Mouse (Mus musculus) neural tube, embryonic 14.5 days (tissue): ENCODE measurements at regions not wholly inside any gene's neighbourhood (a gene's known extent, or its start where the extent isn't known, plus 50 kb on each side); places are given as distances from the start of the nearest gene placed in this dataset.

Source experiments
- ATAC-seq: fragments of 200-750 bp; cut with Nextera tagmentation; 2 replicates; pipeline ENCODE4 v1.8.0; 2017; ENCODE audit warnings: low read depth, mild to moderate bottlenecking, moderate TSS enrichment, moderate library complexity
- H3K27ac ChIP-seq: fragments of 300-500 bp; sonication (generic); 2 replicates; pipeline ENCODE4 v1.5.1; 2014; ENCODE audit warnings: low read depth, mild to moderate bottlenecking, control low read depth, low read length, moderate library complexity, mixed read lengths
- H3K27me3 ChIP-seq: fragments of 300-500 bp; sonication (generic); 2 replicates; pipeline ENCODE4 v1.6.1; 2014; ENCODE audit warnings: low read length; ENCODE audit not compliant: control insufficient read depth, insufficient read depth
- H3K36me3 ChIP-seq: fragments of 300-500 bp; sonication (generic); 2 replicates; pipeline ENCODE4 v1.6.1; 2014; ENCODE audit warnings: low read length, mixed read lengths; ENCODE audit not compliant: control insufficient read depth, insufficient read depth
- H3K4me1 ChIP-seq: fragments of 300-500 bp; sonication (generic); 2 replicates; pipeline ENCODE4 v1.6.1; 2014; ENCODE audit warnings: low read length; ENCODE audit not compliant: control insufficient read depth, insufficient read depth
- H3K4me2 ChIP-seq: fragments of 300-500 bp; sonication (generic); 2 replicates; pipeline ENCODE4 v1.6.1; 2014; ENCODE audit warnings: mild to moderate bottlenecking, low read depth, low read length, control low read depth
- H3K4me3 ChIP-seq: fragments of 300-500 bp; sonication (generic); 2 replicates; pipeline ENCODE4 v1.5.1; 2014; ENCODE audit warnings: low read depth, low read length, control low read depth, mixed read lengths
- H3K9ac ChIP-seq: fragments of 300-500 bp; sonication (generic); replicated peaks from 2 replicates; pipeline ENCODE4 v1.6.1; 2014; ENCODE audit warnings: low read depth, mild to moderate bottlenecking, control low read depth, low read length, mixed read lengths
- H3K9me3 ChIP-seq: fragments of 300-500 bp; sonication (generic); 2 replicates; pipeline ENCODE4 v1.6.1; 2016; ENCODE audit warnings: low read length; ENCODE audit not compliant: control insufficient read depth
- WGBS: fragments of 180-500 bp; shearing (Covaris S2); extraction: QIAGEN DNeasy Blood & Tissue Kit; methylation state at CpG from one replicate; pipeline ENCODE4 v1.1.7; 2014; 5-methylcytosine and 5-hydroxymethylcytosine counted together

DNA sequence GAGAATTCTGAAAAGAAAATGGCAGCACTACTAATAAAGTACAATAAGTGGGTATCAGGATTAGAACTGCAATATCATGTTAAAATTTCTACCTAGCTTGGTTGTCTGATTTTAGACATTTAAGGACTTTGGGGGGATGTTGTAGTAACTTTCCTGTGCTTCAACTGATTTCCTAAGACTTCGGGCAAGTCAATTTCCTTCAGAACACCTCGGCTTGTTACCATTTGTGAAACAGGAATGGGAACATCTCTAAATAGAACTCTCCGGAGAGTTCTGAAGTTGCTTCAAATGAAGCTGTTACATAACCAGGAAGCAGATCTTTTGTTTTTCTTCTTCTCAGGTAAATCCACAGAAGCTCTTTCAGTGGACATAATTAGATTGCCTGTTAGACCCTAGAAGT, 237.0 kb upstream of the Cited2 start:
- Histone ChIP-seq H3K36me3 (no peaks in the 10 kb centered on the region), H3K9ac (no peak overlapping the region), H3K27ac (no peak overlapping the region), H3K4me1 (no peaks in the 10 kb centered on the region), H3K4me3 (no peak overlapping the region), H3K4me2 (no peak overlapping the region), H3K27me3 (no peaks in the 10 kb centered on the region), H3K9me3 (no peaks in the 10 kb centered on the region)
- ATAC-seq: no peak
- 88% methylated on average over 3 of the region's 3 CpGs for WGBS

DNA sequence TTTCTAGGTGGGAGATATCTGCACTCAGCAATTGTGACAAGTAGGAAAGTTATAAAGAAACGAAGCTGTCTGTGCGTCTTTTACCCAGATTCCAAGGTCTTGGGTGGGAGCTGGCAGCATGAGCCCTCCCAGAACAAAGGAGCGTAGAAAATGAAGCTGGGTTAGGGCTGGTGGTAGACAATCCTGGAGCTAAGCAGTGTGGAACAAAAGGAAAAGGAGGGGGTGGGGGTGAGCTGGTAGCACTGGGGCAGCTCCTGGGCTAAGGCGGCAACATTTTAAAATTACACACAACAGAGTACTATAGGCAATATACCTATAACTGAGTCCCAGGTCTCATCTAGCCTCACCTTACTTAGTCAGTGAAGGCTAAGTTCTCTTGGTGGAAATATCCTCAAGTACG, 235.6 kb upstream of the Cited2 start:
- Histone ChIP-seq H3K27me3 (no peaks in the 10 kb centered on the region), H3K27ac (no peak overlapping the region), H3K4me3 (no peak overlapping the region), H3K4me2 (no peak overlapping the region), H3K9ac (no peak overlapping the region), H3K36me3 (no peaks in the 10 kb centered on the region), H3K9me3 (no peaks in the 10 kb centered on the region), H3K4me1 (no peaks in the 10 kb centered on the region)
- ATAC-seq: no peak
- 76% methylated on average over 5 of the region's 5 CpGs for WGBS

DNA sequence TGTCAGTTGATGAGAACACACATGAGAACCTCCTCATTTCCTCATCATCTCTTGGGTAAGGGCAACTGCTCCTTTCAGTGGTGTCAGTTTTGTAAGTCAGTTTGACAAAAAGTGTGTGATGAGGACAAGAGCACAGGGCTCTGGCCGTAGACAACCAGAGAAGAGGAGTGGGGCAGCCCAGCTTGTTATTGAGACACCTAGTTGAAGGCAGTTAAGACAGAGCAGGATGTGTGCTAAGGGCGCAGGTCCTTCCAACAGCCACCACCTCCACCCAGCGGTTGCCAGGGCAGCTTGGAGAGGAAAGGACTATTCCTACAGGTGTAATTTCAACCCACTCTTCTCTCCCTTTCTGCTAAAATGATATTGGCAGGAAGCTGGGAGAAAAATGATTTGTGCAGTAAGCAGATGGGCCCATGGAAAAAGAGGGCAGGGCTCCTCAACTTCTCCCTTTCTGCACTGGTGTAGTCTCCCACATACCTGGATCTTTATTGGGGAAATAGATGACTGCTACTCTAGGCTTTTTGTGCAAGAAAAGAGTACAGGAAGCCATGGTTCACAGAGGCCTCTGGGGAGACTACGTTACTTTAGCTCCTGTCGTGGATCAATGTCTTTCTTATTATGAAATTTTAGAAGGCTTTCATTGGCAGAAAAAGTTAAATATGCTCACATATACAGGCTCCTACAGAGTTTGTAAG, 231.3 kb upstream of the Cited2 start:
- Histone ChIP-seq H3K9ac (no peak overlapping the region), H3K36me3 (no peaks in the 10 kb centered on the region), H3K27me3 (no peaks in the 10 kb centered on the region), H3K4me2 (no peak overlapping the region), H3K27ac (no peak overlapping the region), H3K4me3 (no peak overlapping the region), H3K4me1 (no peaks in the 10 kb centered on the region), H3K9me3 (no peaks in the 10 kb centered on the region)
- 90% methylated on average over 5 of the region's 5 CpGs for WGBS
- ATAC-seq: no peak

DNA sequence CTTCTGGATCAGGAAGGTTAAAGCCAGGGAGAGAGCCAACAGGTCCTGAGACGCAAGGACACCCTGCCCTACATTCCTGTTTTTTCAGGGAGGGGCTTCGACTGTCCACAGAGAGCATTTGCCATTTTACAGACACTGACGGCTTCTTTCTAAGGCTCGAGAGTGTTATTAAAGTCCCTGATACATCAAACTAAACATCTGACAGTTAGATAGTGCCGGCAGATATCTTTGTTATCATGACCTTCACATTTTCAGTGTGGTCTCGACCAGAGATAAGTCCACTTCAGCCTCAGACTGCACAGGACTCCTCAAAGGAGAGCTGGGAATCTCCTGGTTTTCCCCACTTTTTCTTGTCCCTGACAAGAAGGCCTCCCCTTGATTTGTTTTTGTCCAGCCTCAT, 229.9 kb upstream of the Cited2 start:
- no peaks in the 10 kb centered on the region for H3K9me3 ChIP-seq
- no peak overlapping the region for H3K4me2 ChIP-seq
- no peaks in the 10 kb centered on the region for H3K27me3 ChIP-seq
- H3K27ac ChIP-seq: no peak overlapping the region
- no peak overlapping the region for H3K4me3 ChIP-seq
- 78% methylated on average over 6 of the region's 6 CpGs for WGBS
- no peak overlapping the region for H3K9ac ChIP-seq
- no peaks in the 10 kb centered on the region for H3K4me1 ChIP-seq
- no peaks in the 10 kb centered on the region for H3K36me3 ChIP-seq
- ATAC-seq: no peak

DNA sequence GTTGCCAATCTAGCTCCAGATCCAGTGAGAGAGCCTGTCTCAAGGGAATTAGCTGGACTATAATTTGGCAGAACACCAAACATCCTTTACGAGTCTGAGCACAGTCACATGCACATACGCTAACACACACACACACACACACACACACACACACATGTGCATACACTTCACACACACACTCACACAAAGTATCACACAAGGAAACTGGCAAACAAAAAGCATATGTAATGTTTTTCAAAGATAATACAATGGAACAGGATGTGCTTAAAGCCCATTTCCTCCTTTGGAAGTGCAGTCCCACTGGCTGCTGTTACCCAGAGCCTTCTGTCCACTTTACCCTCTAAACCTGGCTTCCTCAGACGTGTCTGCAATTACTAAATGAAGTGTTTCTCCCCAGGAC, 226.2 kb upstream of the Cited2 start:
- Histone ChIP-seq H3K9ac (no peak overlapping the region), H3K9me3 (no peaks in the 10 kb centered on the region; the same call in 1 of the 2 replicates), H3K27ac (no peak overlapping the region), H3K4me1 (no peaks in the 10 kb centered on the region), H3K4me2 (no peak overlapping the region), H3K4me3 (no peak overlapping the region), H3K27me3 (no peaks in the 10 kb centered on the region), H3K36me3 (no peaks in the 10 kb centered on the region)
- WGBS: 63% methylated on average over 3 of the region's 3 CpGs
- no peak for ATAC-seq

DNA sequence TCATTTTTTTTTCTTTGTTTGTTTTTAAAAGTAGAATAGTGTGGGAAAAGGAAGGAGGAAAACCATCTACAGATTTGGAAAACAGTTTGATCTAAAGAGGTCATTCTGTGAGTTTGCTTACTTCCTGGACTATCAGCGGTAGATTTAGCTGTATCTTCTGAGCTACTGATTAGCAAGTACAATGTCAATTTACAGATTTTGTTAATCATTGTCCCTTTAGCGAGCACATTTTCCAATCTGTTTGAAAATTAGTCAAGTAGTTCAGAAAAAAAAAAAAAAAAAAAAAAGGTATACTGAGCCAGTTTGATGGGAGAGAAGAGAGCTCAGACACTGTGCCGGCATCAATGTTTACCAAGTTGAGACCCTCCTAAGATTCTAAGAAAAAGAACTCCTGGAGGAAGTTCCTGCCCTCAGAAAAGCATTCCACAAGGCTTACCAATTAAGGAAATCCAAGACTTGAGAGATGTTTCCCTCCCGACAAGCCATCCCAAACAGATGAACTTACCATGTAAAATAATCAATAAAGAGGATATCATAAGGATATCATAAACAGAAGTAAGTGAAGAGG, 212.3 kb upstream of the Cited2 start:
- Histone ChIP-seq H3K4me2 (no peak overlapping the region), H3K9ac (no peak overlapping the region)
- 87% methylated on average over 4 of the region's 4 CpGs for WGBS

DNA sequence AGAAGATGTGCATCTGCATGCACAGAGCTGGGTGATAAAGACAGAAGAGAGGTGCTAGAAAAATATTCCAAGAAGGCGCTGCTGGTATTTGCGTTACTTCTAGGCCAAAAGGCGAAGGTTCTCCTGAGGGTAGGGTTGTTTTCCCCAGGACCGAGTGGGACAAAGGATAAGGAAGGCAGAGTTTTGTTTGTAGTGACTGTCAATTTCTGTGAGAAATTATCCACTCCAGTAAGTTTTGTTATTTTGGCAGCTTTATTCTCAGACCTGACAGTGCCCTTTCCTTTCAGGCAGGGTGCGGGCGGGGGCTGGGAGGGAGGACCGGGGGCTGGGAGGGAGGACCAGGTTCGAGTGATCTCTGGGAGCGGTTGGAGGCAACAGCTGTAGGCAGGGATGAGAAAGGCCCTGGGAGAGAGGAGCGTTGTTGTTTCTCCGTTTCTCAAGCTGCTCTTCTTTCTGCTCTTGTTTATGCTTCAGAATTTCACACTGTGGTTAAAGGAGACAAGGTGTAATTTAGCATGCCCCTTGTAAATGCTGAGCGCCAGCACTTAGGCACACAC, 211.2 kb upstream of the Cited2 start:
- 39% methylated on average over 12 of the region's 12 CpGs for WGBS
- no peaks in the 10 kb centered on the region for H3K4me1 ChIP-seq
- no peaks in the 10 kb centered on the region for H3K9me3 ChIP-seq
- no peak overlapping the region for H3K9ac ChIP-seq
- H3K36me3 ChIP-seq: no peaks in the 10 kb centered on the region
- H3K27ac ChIP-seq: no peak overlapping the region
- no peak for ATAC-seq
- no peaks in the 10 kb centered on the region for H3K27me3 ChIP-seq
- no peak overlapping the region for H3K4me2 ChIP-seq
- no peak overlapping the region for H3K4me3 ChIP-seq

More for the DNA sequence above, 212.3 kb upstream of the Cited2 start:
- Histone ChIP-seq H3K27ac (no peak overlapping the region), H3K4me3 (no peak overlapping the region), H3K9me3 (no peaks in the 10 kb centered on the region), H3K36me3 (no peaks in the 10 kb centered on the region), H3K27me3 (no peaks in the 10 kb centered on the region), H3K4me1 (no peaks in the 10 kb centered on the region)
- no peak for ATAC-seq

DNA sequence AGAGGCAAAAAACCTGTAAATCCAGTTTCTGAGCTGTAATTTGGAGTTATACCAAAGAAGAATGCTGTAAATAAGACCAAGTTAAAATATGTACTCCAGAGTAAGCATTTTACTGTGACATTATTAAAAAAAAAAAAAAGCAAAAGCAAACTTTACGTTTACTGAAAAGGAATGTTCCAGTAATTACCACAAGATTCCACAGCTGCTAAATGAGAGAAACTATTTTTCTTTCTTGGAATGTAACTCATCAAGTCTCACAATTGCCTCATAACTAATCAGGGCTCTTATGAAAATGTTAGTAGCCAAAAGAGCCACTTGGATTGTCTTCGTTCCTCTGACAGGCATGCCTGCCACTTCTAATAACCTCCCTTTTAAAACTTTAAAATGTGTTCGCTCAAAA, 210.5 kb upstream of the Cited2 start:
- no peaks in the 10 kb centered on the region for H3K4me1 ChIP-seq
- WGBS: 71% methylated on average over 3 of the region's 3 CpGs
- ATAC-seq: no peak
- H3K9ac ChIP-seq: no peak overlapping the region
- no peak overlapping the region for H3K27ac ChIP-seq
- no peaks in the 10 kb centered on the region for H3K27me3 ChIP-seq
- H3K4me2 ChIP-seq: no peak overlapping the region
- no peaks in the 10 kb centered on the region for H3K36me3 ChIP-seq
- H3K9me3 ChIP-seq: no peaks in the 10 kb centered on the region
- no peak overlapping the region for H3K4me3 ChIP-seq

DNA sequence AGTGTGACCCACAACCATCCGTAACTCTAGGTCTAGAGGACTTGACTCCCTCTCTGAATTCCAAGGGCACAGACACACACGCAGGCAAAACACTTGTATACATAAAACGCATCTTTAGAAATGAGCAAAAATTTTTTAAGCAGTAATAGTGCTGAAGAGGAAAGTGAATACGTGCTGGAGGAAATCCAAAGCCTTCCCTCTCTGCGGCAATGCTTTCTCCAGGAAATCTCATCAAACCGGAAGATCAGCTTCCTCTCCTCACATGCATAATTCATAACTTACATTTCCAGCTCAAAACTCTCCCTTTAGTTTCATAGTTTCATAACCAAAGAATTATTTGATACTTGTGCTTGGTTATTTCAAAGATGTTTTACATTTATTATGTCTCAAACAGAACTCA, 209.3 kb upstream of the Cited2 start:
- no peak for ATAC-seq
- Histone ChIP-seq H3K36me3 (no peaks in the 10 kb centered on the region), H3K27me3 (no peaks in the 10 kb centered on the region), H3K4me1 (no peaks in the 10 kb centered on the region), H3K27ac (no peak overlapping the region), H3K4me2 (no peak overlapping the region), H3K9me3 (no peaks in the 10 kb centered on the region), H3K4me3 (no peak overlapping the region), H3K9ac (no peak overlapping the region)
- 92% methylated on average over 6 of the region's 6 CpGs for WGBS
